Mouse (Mus musculus) inflammation-experienced regulatory T-cells, adult 6 months (primary cell): ENCODE data around the gene Ak3. TPM values are rescaled to one million over a fixed set of nuclear protein-coding genes. Genes with fewer than 3 reads are reported as not detected.
"Not testable (repeated sequence)": the region's sequence is repeated elsewhere in the genome, so short reads cannot be mapped to it uniquely, and the experiment has no call there.

Source experiments
- ATAC-seq: one replicate; pipeline ENCODE4 v1.8.0; 2017
- polyA plus RNA-seq, 3 experiments: library from polyadenylated mRNA; unstranded; fragments of 100-300 nt; shearing (Covaris generic); gene quantifications; one replicate each; pipeline ENCODE4 v1.2.1; 2017

The Ak3 gene
- polyA plus RNA-seq, 3 experiments from 2014 or later, result 13.7 to 24.2 (median 17.2) TPM

DNA sequence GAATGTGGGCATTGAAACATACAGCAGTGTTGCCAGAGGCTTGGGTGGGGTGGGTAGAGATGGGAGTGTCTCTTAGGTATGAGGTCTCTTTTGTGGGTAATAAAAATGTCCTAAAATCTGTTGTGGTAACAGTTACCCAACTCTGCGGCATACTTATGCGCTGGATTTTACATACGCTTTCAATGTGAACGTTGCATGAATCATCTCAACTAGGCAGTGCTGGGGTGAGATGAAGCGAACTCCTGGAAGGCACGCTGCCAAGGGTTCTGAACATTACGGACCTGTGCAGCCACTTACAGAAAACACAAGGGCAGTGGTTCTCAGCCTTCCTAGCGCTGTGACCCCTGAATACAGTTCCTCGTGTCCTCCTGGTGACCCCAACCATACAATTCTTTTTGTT is 5.1 kb downstream of the Ak3 start:
- ATAC-seq, result no peak

DNA sequence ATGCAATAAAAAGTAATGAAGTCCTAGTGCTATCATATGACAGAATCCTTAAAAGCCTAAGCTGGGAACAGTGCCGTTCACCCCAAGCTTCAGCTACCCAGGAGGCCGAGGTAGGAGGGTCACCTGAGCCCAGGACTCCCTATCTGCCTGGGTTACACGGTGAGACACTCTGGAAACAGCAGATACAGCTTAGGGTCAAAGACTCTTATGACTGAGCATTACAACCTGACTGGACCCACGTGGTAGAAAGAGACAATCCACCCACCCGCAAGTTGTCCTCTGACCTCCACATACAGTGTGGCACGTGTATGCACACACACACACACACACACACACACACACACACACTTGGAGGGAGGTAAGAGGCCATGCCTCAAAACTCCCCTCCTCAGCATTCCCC is 5.6 kb downstream of the Ak3 start:
- ATAC-seq, result no peak

GRCm38 (mm10) chr19:29040206-29040605 is 7.6 kb downstream of the Ak3 start:
- ATAC-seq, result no peak

- ATAC-seq, result no peak
These were observed 8.4 kb downstream of the Ak3 start for GRCm38 (mm10) chr19:29039334-29039733.

DNA sequence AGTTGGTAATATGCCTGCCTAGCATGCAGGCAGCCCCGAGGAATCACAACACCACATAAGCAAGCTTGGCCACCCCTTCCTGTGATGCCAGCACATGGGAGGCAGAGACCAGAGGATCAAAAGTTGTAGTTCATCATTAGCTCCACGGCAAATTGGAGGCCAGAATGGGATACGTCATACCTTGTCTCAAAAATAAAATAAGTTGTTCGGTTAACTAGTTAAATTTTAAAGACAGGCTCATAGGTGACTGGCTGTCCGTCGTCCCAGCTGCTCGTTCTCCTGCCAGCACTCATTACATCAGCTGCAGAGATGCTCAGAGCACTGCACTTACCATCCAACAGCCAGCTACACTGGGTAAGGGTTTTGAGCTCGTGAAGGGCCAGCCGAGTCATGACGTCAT is 10.2 kb downstream of the Ak3 start:
- ATAC-seq, result no peak

GRCm38 (mm10) chr19:29037026-29037425 is 10.7 kb downstream of the Ak3 start:
- no peak for ATAC-seq

- ATAC-seq, result no peak
These were observed 15.1 kb downstream of the Ak3 start for GRCm38 (mm10) chr19:29032662-29033061.

GRCm38 (mm10) chr19:29031788-29032187 is 16.0 kb downstream of the Ak3 start:
- ATAC-seq, result no peak

GRCm38 (mm10) chr19:29024391-29024947 is 23.3 kb downstream of the Ak3 start:
- ATAC-seq, result no peak

- no peak for ATAC-seq
These were observed 25.9 kb downstream of the Ak3 start for GRCm38 (mm10) chr19:29021754-29022345.

GRCm38 (mm10) chr19:29019647-29020046 is 28.1 kb downstream of the Ak3 start:
- ATAC-seq, result no peak

- no peak for ATAC-seq
These were observed 31.0 kb downstream of the Ak3 start for GRCm38 (mm10) chr19:29016786-29017185.

- ATAC-seq, result no peak
These were observed 31.5 kb downstream of the Ak3 start for GRCm38 (mm10) chr19:29016204-29016765.

GRCm38 (mm10) chr19:29015410-29016203 is 32.2 kb downstream of the Ak3 start:
- ATAC-seq, result no peak

- no peak for ATAC-seq
These were observed 33.2 kb downstream of the Ak3 start for GRCm38 (mm10) chr19:29014466-29015055.

GRCm38 (mm10) chr19:29011355-29011990 is 36.3 kb downstream of the Ak3 start:
- no peak for ATAC-seq

GRCm38 (mm10) chr19:29009046-29009445 is 38.7 kb downstream of the Ak3 start:
- no peak for ATAC-seq

DNA sequence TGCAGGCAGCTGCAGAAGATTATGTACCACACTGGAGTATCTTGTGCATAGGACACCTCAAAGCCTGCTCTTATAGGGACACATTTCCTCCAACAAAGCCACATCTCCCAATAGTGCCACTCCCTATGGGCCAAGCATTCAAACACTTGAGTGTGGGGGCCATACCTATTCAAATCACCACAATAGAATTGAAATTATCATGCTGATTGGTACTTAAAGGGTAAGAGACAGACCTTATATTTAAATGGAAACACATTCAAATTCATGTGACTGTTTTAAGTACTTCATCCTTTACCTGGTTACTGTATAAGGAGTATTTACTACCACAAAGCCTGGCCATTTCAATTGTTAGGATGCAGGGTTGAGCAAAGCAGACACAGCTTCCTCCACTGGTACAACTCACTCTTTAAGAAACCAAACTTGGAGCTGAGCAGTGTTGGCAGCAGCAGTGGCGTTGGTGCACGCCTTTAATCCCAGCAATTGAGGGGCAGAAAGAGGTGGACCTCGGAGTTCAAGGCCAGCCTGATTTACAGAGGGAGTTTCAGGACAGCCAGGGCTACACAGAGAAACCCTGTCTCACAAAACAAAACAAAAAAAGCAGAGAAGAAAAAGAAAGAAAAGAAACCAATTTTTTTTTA is 39.6 kb downstream of the Ak3 start:
- no peak for ATAC-seq

- ATAC-seq, result not testable (repeated sequence)
These were observed 47.4 kb downstream of the Ak3 start for GRCm38 (mm10) chr19:29000321-29000720.

- no peak for ATAC-seq
These were observed 49.7 kb downstream of the Ak3 start for GRCm38 (mm10) chr19:28997976-28998630.

DNA sequence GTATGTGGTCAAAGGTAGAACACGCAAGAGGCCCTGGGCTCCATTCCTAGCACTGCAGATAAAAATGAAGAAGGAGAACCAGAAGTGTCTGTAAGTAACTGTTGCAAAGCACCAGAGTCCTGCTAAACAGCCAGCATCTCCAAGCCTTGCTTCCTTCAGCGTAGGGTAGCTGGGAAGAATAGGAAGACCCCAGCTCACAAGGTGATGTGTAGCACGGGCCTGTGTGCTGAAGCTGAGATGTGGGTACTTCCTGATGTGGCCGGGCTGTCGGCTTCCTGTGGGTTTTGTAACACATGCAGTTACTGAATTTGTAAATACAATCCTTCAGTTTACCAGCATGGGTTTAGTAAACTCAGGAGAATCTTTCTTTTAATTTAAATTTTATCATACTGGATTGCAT is 52.4 kb downstream of the Ak3 start:
- no peak for ATAC-seq

GRCm38 (mm10) chr19:28994870-28995269 is 52.9 kb downstream of the Ak3 start:
- no peak for ATAC-seq
